Mouse (Mus musculus) forebrain, embryonic 14.5 days (tissue): ENCODE results near the gene Ephb1. TPM values are rescaled to one million over a fixed set of nuclear protein-coding genes. Genes with fewer than 3 reads are reported as not detected.

Experiments used
- ATAC-seq: fragments of 200-750 bp; cut with Nextera tagmentation; 2 replicates; pipeline ENCODE4 v1.8.0; 2017; ENCODE audit warnings: mild to moderate bottlenecking, moderate library complexity
- DNase-seq: peaks from one replicate; pipeline ENCODE4 v3.0.0-alpha.2; 2015; ENCODE audit warnings: low spot score
- H3K27ac ChIP-seq: fragments of 300-500 bp; sonication (generic); 2 replicates; pipeline ENCODE4 v1.5.1; 2014; ENCODE audit warnings: low read depth, mild to moderate bottlenecking, control low read depth, low read length, moderate library complexity
- H3K27me3 ChIP-seq: fragments of 300-500 bp; sonication (generic); replicated peaks from 2 replicates; pipeline ENCODE4 v1.6.1; 2014; ENCODE audit warnings: low read length, control low read depth, mixed read lengths; ENCODE audit not compliant: control insufficient read depth, insufficient read depth
- H3K36me3 ChIP-seq: fragments of 300-500 bp; sonication (generic); 2 replicates; pipeline ENCODE4 v1.6.1; 2014; ENCODE audit warnings: low read length, control low read depth; ENCODE audit not compliant: control insufficient read depth, insufficient read depth
- H3K4me1 ChIP-seq: fragments of 300-500 bp; sonication (generic); 2 replicates; pipeline ENCODE4 v1.6.1; 2014; ENCODE audit warnings: antibody characterized with exemption, low read length, control low read depth; ENCODE audit not compliant: control insufficient read depth, insufficient read depth
- H3K4me2 ChIP-seq: fragments of 300-500 bp; sonication (generic); 2 replicates; pipeline ENCODE4 v1.6.1; 2014; ENCODE audit warnings: mild to moderate bottlenecking, control low read depth, low read length
- H3K4me3 ChIP-seq: fragments of 300-500 bp; sonication (generic); 2 replicates; pipeline ENCODE4 v1.5.1; 2014; ENCODE audit warnings: low read depth, low read length, control low read depth
- H3K9ac ChIP-seq: fragments of 300-500 bp; sonication (generic); 2 replicates; pipeline ENCODE4 v1.6.1; 2014; ENCODE audit warnings: mild to moderate bottlenecking, low read length, control low read depth, moderate library complexity
- H3K9me3 ChIP-seq: fragments of 300-500 bp; sonication (generic); replicated peaks from 2 replicates; pipeline ENCODE4 v1.6.1; 2016; ENCODE audit warnings: low read length, control low read depth, mixed read lengths; ENCODE audit not compliant: control insufficient read depth
- WGBS: fragments of 180-500 bp; shearing (Covaris S2); extraction: QIAGEN DNeasy Blood & Tissue Kit; methylation state at CpG from one replicate; pipeline ENCODE4 v1.1.7; 2014; 5-methylcytosine and 5-hydroxymethylcytosine counted together
- polyA plus RNA-seq: library from polyadenylated mRNA; unstranded; fragments of >200 nt; fragmentation: Nextera tagmentation; extraction: Ambion mirVana; gene quantifications from 2 replicates; pipeline ENCODE4 v1.2.1, GENCODE M21; 2014

The Ephb1 gene
- polyA plus RNA-seq, 1 experiment from 2014 or later: 27.8 TPM

GRCm38 (mm10) chr9:102305432-102306100 lies 48.9 kb downstream of the Ephb1 start:
- H3K4me1 ChIP-seq: peaks cover 15% of the 10 kb centered on the region
- no peak for DNase-seq

GRCm38 (mm10) chr9:102304796-102305195 lies 49.7 kb downstream of the Ephb1 start:
- no peak overlapping the region for H3K27ac ChIP-seq
- no peak for ATAC-seq
- DNase-seq: no peak
- 72% methylated on average over 3 of the region's 3 CpGs for WGBS
- no peak overlapping the region for H3K4me2 ChIP-seq
- H3K27me3 ChIP-seq: no peaks in the 10 kb centered on the region
- no peak overlapping the region for H3K4me3 ChIP-seq
- no peaks in the 10 kb centered on the region for H3K9me3 ChIP-seq
- H3K9ac ChIP-seq: no peak overlapping the region
- peaks cover 15% of the 10 kb centered on the region for H3K4me1 ChIP-seq
- H3K36me3 ChIP-seq: no peaks in the 10 kb centered on the region

More at GRCm38 (mm10) chr9:102305432-102306100, 48.9 kb downstream of the Ephb1 start:
- Histone ChIP-seq H3K36me3 (no peaks in the 10 kb centered on the region), H3K9me3 (no peaks in the 10 kb centered on the region), H3K9ac (no peak overlapping the region), H3K4me3 (no peak overlapping the region), H3K27me3 (no peaks in the 10 kb centered on the region), H3K27ac (no peak overlapping the region), H3K4me2 (no peak overlapping the region)
- 78% methylated on average over 7 of the region's 7 CpGs for WGBS
- no peak for ATAC-seq

- no peak for ATAC-seq
- Histone ChIP-seq H3K36me3 (no peaks in the 10 kb centered on the region), H3K4me1 (peaks cover 15% of the 10 kb centered on the region), H3K27ac (no peak overlapping the region), H3K27me3 (no peaks in the 10 kb centered on the region), H3K4me3 (no peak overlapping the region), H3K9ac (no peak overlapping the region), H3K9me3 (no peaks in the 10 kb centered on the region), H3K4me2 (no peak overlapping the region)
- 59% methylated on average over 13 of the region's 13 CpGs for WGBS
- DNase-seq: no peak
These were observed 50.6 kb downstream of the Ephb1 start for GRCm38 (mm10) chr9:102303882-102304281.

- no peaks in the 10 kb centered on the region for H3K27me3 ChIP-seq
- no peaks in the 10 kb centered on the region for H3K9me3 ChIP-seq
- WGBS: 91% methylated on average over 4 of the region's 4 CpGs
- ATAC-seq (no peak), DNase-seq (no peak)
- peaks cover 15% of the 10 kb centered on the region for H3K4me1 ChIP-seq
- no peak overlapping the region for H3K9ac ChIP-seq
- no peaks in the 10 kb centered on the region for H3K36me3 ChIP-seq
- no peak overlapping the region for H3K27ac ChIP-seq
- H3K4me2 ChIP-seq: no peak overlapping the region
- no peak overlapping the region for H3K4me3 ChIP-seq
These were observed 53.5 kb downstream of the Ephb1 start for GRCm38 (mm10) chr9:102300985-102301384.

GRCm38 (mm10) chr9:102298741-102299140 lies 55.8 kb downstream of the Ephb1 start:
- peak; percentile 49 for DNase-seq

GRCm38 (mm10) chr9:102297986-102298385 lies 56.5 kb downstream of the Ephb1 start:
- H3K36me3 ChIP-seq: no peaks in the 10 kb centered on the region
- no peak overlapping the region for H3K9ac ChIP-seq
- no peak overlapping the region for H3K4me3 ChIP-seq
- no peaks in the 10 kb centered on the region for H3K27me3 ChIP-seq
- 53% methylated on average over 5 of the region's 5 CpGs for WGBS
- peak; percentile 83 for ATAC-seq
- H3K27ac ChIP-seq: peak overlapping the region; percentile 44; the same call in 1 of the 2 replicates
- peak; percentile 85 for DNase-seq
- peaks cover 13% of the 10 kb centered on the region for H3K4me1 ChIP-seq
- H3K4me2 ChIP-seq: no peak overlapping the region
- no peaks in the 10 kb centered on the region for H3K9me3 ChIP-seq

More at GRCm38 (mm10) chr9:102298741-102299140, 55.8 kb downstream of the Ephb1 start:
- H3K27ac ChIP-seq: no peak overlapping the region; the same call in 1 of the 2 replicates
- no peaks in the 10 kb centered on the region for H3K36me3 ChIP-seq
- peaks cover 13% of the 10 kb centered on the region for H3K4me1 ChIP-seq
- H3K9ac ChIP-seq: no peak overlapping the region
- H3K4me2 ChIP-seq: no peak overlapping the region
- ATAC-seq: peak; percentile 13; the same call in 1 of the 2 replicates
- H3K9me3 ChIP-seq: no peaks in the 10 kb centered on the region
- 55% methylated on average over 8 of the region's 8 CpGs for WGBS
- no peak overlapping the region for H3K4me3 ChIP-seq
- H3K27me3 ChIP-seq: no peaks in the 10 kb centered on the region

GRCm38 (mm10) chr9:102297176-102297575 lies 57.3 kb downstream of the Ephb1 start:
- no peak overlapping the region for H3K9ac ChIP-seq
- no peak for ATAC-seq
- H3K27ac ChIP-seq: no peak overlapping the region; the same call in 1 of the 2 replicates
- H3K36me3 ChIP-seq: no peaks in the 10 kb centered on the region
- no peaks in the 10 kb centered on the region for H3K27me3 ChIP-seq
- no peak for DNase-seq
- 66% methylated on average over 3 of the region's 3 CpGs for WGBS
- H3K4me3 ChIP-seq: no peak overlapping the region
- H3K9me3 ChIP-seq: no peaks in the 10 kb centered on the region
- peaks cover 13% of the 10 kb centered on the region for H3K4me1 ChIP-seq
- no peak overlapping the region for H3K4me2 ChIP-seq

- WGBS: 95% methylated on average over 3 of the region's 3 CpGs
These were observed 60.9 kb downstream of the Ephb1 start for GRCm38 (mm10) chr9:102293605-102294004.

GRCm38 (mm10) chr9:102291230-102291629 lies 63.3 kb downstream of the Ephb1 start:
- no peak for DNase-seq
- H3K4me1 ChIP-seq: peaks cover 6% of the 10 kb centered on the region
- no peak overlapping the region for H3K4me2 ChIP-seq
- 72% methylated on average over 3 of the region's 3 CpGs for WGBS
- no peaks in the 10 kb centered on the region for H3K27me3 ChIP-seq
- no peaks in the 10 kb centered on the region for H3K36me3 ChIP-seq
- ATAC-seq: no peak
- H3K4me3 ChIP-seq: no peak overlapping the region
- H3K9me3 ChIP-seq: no peaks in the 10 kb centered on the region
- no peak overlapping the region for H3K27ac ChIP-seq
- no peak overlapping the region for H3K9ac ChIP-seq

More at GRCm38 (mm10) chr9:102293605-102294004, 60.9 kb downstream of the Ephb1 start:
- ATAC-seq (no peak), DNase-seq (no peak)
- Histone ChIP-seq H3K36me3 (no peaks in the 10 kb centered on the region), H3K9me3 (no peaks in the 10 kb centered on the region), H3K9ac (no peak overlapping the region), H3K4me3 (no peak overlapping the region), H3K27me3 (no peaks in the 10 kb centered on the region), H3K4me2 (no peak overlapping the region), H3K27ac (no peak overlapping the region), H3K4me1 (peaks cover 13% of the 10 kb centered on the region)
